Mouse (Mus musculus): ENCODE measurements around the gene Erp27.

DNA sequence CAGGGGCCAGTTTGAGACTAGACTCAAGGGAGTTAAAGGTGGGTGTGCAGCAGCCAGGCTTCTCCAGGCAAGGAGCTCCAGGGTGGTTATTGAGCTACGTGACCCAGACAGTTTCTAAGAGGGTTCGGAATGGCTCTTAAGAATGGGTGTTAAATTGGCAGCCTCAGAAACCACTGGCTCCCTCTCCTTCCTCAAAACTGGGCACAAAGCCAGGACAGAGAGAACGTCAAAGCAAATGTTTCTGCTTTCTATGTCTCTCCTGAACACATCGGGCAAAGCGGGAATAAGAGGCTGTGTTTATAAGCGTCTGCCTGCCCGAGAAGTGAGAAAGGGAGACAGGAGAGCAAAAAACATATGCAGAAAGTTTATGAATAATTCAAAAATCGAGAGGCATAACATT, 47.4 kb downstream of the Erp27 start:
- TF ChIP-seq POLR2A (IDR thresholded peaks at IDR 0.05; ENCODE audit: extremely low read depth, insufficient read depth, low read length) (no peak), CTCF (IDR thresholded peaks at IDR 0.05; ENCODE audit: extremely low read depth, insufficient read depth, low read length) (no peak)

Data from cortical plate, adult 2 months (tissue).